Mouse (Mus musculus) T-helper 17 cell (primary cell): ENCODE results near the gene Tnfrsf12a.

ENCODE experiments used
- in situ Hi-C, 2 experiments: fragments of 300-600 bp; cut with MboI, MseI; formaldehyde crosslinking; loops; 1 replicate in 1 of 2; 2 replicates in 1 of 2; pipeline ENCODE4 v1.15.1; 2025; ENCODE audit warnings: high pct_unique_total_duplicates in 2 of 2

Tnfrsf12a gene

DNA sequence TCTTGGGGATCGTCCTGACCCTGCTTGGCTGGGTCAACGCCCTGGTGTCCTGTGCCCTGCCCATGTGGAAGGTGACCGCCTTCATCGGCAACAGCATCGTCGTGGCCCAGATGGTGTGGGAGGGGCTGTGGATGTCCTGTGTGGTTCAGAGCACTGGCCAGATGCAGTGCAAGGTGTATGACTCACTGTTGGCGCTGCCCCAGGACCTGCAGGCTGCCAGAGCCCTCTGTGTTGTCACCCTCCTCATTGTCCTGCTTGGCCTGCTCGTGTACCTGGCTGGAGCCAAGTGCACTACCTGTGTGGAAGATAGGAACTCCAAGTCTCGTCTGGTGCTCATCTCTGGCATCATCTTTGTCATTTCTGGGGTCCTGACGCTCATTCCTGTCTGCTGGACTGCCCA, 3.8 kb upstream of the Tnfrsf12a start:
- in situ Hi-C loops, result no loop called here

DNA sequence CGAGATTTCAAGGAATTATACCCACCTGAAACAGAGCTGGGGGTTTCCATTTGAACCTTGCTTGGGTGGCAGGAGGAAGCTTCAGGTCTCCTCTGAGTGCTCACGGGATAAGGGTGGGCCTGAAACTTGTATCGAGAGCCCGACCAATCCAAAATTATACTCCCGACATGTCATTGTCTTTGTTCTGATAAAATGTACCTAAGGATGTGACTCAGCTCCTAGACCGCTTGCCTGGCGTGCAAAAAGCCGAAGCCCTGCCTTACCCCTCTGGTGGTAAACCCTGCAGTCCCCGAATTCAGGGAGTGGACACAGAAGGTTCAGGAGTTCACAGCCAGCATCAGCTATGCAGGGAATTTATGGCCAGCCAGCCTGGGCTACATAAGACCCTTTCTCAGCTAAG, 3.1 kb upstream of the Tnfrsf12a start:
- in situ Hi-C loops, result no loop called here

DNA sequence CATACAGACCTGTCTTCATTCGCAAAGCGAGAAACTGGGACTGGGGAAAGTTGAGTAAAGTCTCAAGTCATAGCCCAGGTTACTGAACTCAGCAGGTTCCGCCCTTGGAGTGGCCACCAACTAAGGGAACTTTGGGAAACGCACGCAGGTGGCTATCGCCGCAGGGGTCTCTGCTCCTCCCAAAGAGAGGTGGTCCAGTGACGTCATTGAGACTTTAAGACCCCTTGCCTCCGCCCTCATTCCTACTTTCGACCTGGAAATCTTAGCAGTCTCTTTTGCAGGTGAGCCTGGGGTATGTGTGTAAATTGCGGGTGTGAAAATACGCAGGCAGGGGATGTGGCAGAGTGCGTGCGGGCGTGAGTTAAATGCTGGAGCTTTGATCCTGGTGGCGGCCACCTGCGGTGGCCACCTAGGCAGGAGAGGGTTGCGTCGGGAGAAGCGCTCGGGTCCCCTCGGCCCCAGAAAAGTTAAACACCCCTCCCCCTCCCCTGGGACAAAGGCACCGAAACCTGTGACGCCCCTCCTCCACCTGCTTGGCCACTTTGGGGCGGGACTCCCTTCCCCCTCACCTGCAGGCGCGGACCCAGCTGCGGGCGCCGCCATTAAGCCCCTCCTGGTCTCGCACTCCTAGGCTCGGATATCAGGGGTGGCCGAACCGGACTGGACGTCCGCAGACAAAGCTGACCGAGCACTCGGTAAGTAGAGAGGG, 2.0 kb upstream of the Tnfrsf12a start, which contains the start of gene Cldn6:
TSS of gene Cldn6 (plus strand) at position 123 of the 709 bp plus-strand sequence.
- in situ Hi-C loops, result no loop called here

DNA sequence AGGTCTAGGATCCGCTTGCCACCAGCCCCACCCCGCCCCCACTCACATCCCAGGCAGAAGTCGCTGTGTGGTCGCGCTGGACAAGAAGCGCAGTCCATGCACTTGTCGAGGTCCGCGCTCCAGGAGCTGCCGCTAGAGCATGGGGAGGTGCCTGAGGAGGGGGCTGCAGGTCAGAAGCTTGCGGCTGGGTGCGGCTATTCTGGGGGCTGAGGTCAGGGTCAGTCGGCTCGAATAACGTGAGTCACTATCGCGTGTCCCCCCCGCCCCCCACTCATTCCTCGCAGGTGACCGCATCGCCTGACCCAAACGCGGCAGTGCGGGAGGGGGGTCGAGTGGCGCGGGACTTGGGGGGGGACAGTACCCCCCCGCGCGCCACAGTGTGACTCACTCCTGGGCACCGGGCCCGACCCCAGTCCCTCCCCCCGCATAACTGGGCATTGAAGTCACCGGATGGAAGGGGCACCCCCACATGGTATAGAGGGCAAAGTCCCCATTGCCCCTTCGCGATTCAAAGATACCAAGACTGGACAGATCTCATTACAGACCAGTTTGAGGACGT, 716 bp downstream of the Tnfrsf12a start:
- in situ Hi-C loops, result no loop called here

DNA sequence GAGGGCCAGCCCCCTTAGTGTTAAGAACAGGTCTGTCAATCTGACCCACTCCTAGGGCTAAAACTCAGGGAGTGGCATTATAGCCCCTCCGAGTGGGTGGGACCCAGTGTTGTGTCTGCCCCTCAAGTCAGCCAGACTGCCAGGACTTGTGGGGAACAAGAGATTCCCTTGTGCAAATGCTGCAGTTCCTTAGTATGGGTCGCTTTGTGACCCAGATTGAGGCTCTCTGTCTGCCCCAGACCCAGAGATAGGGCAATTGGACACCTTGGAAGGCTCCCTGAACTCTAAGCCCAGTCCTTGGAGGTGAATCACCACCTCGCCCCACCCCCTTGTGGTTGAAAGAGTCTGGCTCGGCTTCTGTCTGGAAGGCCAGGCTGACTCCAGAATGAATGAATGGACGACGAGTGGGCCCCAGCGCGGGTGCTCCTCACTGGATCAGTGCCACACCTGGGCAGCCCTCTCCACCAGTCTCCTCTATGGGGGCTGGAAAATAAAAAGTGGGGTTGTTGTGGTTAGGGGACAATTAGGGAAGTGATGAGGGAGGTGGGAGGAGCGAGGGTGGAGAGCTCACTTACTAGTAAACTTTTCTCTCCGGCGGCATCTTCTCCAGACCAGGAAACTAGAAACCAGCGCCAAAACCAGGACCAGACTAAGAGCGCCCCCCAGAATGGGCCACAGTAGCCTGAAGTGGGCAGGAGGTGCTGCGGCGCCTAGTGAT, 1.5 kb downstream of the Tnfrsf12a start:
- in situ Hi-C loops, result no loop called here

DNA sequence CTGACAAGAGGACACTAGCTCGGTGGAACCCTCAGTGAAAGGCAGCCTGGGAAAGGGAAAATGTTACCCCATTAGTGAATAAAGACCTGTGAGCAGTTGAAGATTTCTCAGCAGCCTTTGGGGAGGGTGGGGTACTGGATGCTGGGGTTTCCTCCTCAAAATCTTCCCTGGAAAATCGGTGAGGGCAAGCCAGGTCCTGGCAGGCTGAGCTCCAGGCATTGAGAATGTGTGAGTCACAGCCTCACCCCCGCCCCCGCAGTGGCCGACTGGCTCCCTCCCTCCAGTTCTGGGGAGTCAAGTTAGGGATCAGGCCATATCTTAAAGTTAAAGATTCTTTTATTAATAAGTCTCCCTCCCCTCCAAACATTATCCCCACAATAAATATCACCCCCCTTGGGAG, 2.1 kb downstream of the Tnfrsf12a start:
- in situ Hi-C loops, result no loop called here

DNA sequence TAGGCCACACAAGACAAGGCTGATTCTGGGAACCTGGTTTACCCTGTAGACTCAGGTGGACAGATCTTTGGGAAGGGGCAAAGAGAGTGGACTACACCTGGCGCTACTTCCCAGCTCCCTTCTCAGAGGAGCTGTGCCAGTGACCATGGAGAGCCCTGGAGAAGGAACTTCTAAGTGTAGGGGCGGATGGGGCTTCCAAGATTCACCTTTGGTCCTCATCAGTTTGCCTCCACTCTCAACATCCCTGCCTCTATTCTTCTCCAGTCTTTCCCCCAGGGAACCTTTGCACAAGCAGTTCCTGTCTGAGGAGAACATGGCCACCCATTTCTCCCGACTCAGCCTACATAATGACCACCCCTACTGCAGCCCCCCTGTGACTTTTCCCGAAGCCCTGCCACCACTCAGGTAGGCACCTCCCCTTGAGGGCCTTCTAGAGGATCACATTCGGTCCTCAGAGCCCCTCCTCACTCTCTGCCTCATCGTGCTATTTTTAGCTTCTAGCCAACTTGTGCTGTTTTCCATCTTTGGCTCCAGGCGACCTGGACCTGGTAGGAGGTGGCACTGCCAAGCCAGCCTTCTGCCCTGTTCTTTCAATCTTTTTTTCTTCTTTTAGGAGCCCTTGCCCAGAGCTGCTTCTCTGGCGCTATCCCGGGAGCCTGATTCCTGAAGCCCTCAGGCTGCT, 2.9 kb downstream of the Tnfrsf12a start:
- in situ Hi-C loops, result no loop called here

DNA sequence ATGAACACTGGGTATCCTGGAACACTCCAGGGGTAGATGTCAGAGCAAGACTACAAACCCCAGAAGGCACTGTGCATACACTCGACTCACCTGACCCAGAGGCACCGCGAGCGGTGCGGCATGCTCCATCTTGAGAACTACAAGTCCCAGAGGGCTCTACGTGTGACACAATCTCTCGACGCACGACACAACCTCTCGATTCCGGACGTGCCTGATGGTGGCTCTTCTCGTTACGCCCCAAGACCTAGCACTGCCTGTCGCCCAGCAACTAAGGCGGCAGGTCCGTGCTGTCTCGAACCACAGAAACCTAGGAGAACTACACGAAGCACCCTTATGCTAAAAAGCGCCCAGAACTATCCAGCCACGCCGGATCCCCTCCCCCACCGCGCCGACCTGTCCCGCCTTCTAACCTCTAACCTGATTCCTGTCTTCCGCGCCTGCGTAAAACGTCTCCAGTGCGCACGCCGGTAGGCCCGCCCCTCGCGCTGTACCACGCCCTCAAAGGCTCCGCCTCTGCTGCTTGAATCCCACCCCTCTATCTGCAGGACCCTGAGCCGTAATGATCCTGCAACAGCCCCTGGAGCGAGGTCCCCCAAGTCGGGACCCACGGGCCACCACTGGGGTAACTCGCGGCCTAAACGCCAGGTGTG, 3.7 kb downstream of the Tnfrsf12a start, which contains the start of the genes Hcfc1r1 and Thoc6:
TSS of gene Hcfc1r1 (plus strand) at position 173 of the 650 bp plus-strand sequence.
TSS of gene Thoc6 (minus strand) at position 459 of the 650 bp plus-strand sequence.
- in situ Hi-C loops, result no loop called here

DNA sequence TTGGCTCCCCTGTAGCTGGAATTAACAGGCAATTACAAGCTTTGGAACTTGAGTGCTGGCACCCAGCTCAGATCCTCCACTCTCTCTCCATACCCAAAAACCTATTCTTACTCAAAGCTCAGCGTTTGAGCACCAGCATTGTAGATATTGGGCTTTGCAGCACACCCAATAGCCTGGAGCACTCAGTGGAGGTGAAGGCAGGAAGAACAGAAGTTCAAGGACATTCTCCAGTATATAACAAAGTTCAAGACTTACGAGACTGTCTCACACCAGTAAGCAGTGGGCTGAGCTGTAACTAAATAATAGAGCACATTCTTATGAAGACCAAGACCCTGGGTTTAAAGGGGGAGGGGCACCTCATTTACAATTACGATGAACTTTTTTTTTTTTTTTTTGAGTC, 4.5 kb downstream of the Tnfrsf12a start:
- in situ Hi-C loops, result no loop called here

DNA sequence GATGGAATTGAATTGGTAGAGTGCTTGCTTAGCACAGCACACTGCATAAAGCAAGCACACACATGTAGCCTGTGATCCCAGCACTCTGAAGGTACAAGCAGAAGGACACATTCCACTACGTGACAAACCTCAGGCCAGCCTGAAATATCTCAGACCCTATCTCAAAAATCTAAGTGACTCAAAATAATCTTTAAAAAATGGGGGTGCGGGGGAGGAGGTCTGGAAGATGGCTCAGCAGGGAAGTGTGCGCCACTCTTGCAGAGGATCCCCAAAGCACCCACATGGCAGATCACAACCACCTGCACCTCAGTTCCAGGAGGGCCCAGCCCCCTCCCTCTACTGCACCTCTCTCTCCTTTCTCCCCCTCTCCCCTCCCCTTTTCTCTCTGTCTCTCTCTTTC, 5.7 kb downstream of the Tnfrsf12a start:
- in situ Hi-C loops, result no loop called here

DNA sequence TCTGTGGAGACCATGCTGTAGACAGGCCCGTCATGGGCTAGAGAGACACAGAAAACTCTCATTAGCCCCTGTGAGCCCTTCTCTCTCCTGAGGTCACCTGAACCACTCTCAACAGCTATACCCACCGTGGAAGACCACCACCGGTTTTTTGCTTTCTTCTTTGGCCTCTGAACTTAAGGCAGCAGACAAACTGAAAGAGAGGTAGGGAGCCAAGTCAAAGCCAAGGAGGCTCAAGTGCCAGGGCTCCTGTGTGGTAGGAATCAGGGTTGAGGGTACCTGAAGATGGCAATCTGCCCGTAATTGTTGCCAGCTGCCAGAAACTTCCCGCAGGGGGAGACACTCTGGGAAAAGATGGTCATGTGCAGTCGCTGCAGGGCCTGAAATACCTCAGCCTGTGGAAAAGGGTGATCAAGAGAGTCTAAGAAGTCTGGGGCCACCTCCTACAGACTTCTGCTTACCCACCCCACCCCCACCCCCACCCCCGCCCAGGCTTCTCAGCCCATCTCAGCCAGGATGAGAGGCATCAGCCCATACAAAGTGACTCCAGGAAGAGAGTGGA, 6.7 kb downstream of the Tnfrsf12a start:
- in situ Hi-C loops, result no loop called here

DNA sequence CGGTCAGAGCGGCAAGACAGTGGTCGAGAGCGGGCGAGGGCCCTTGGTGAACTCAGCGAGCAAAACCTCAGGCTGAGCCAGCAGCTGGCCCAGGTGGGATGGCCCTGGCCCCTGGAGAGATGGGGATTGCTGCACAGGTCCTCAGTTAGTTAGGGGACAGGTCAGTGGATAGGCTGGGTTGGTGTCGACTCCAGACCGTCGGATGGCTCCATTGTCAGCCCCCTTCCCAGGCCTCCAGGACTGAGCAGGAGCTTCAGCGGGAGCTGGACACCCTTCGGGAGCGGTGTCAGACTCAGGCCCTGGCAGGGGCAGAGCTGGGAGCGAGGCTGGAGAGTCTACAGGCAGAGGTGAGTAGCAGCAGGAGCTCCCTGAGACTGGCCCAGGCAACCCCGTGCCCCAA, 11.8 kb downstream of the Tnfrsf12a start:
- in situ Hi-C loops, result loop anchor here (5.0 kb wide), 1 partner anchor 42 kb away; no protein-coding TSS in a partner anchor

DNA sequence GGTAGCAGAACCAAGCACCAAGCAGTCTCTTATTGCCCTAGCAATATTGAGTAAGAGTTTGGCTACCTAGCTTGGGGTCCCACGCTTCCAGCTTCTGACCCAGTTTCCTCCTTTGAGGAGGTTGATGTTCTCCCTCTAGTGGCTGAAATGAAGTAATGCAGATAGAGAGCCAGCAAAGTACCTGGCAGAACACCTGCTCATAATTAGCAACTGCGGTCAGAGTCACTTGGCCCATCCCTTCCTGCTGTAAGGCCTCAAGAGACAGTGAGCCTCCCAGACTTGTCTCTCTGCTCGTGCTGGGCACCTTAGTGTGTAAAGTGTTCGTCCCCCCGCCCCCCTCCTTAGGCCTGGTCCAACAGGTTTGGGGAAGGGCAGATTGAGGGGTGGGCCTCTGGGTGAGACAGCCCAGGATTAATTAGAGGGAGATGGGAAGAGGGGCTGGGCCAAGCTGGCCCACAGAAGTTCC, 12.7 kb downstream of the Tnfrsf12a start:
- in situ Hi-C loops, result loop anchor here (5.0 kb wide), 1 partner anchor 43 kb away; no protein-coding TSS in a partner anchor

DNA sequence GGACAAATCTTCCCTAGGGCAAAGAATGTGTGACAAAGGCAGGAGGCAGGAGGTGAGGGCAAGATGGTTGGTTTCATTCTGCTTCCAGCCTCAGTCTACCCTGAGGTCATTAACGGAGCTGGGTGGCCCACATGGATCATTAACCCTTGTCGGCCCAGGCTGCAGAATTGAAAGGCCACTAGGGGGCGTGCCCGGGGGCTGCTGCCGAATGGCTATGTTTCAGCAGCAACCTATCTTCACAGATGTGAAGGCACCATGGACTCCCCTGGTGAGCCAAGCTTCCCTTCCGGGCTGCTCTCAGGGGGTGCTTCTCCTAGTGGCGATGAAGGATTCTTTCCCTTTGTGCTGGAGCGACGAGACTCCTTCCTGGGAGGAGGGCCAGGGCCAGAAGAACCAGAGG, 15.7 kb downstream of the Tnfrsf12a start:
- in situ Hi-C loops, result no loop called here

DNA sequence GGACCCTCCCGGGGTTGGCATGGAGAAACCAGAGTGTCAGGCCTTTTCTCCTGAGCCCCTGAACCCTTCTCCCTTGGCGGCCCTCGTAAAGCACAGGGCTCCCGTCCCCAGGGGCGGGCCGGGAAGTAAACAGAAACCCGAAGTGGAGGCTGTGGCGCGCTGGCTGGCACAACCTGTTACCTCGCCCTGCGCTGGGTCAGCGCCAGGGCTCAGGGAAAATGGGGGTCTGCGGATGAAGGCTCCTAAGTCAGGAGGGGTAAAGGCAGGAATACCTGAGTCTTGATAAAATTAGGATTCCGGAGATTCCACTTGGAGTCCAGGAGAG, 16.4 kb downstream of the Tnfrsf12a start:
- in situ Hi-C loops, result no loop called here

DNA sequence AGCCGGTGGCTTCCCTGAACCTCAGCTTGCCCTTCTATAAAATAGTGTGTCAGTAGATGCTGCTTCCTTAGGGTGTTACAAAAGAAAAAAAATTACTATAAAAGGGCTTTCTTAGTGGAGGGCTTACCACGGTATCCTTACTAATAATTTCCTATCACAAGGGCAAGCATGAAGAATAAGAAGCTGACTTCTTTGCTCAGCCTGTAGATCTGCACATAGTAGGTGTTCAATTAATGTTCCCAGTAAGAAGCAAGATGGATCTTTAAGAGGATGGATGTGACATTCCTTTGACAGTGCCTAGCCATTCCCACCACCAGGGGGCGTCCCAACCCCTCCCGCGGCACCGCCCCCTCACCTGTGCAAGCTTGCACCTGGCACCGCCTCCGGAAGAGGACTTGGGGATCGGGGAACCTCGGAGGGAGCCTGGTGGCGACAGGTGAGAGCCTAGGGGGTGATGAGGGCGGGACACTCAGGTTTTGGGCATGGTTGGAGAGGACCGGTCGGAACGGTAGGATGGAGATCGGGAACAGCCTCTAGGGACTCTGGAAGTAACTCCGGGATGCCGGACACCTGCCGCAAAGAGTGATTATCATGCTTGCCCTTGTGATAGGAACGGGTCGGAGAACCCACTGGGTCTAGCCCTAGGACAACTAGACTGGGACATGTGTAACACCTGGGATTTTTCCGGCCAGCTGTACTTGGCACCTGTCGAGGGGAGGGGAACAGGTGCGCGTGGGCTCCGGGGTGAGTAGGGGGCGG, 17.0 kb downstream of the Tnfrsf12a start, which contains the start of gene Bicdl2:
TSS of gene Bicdl2 (plus strand) at position 390 of the 759 bp plus-strand sequence.
- in situ Hi-C loops, result no loop called here

DNA sequence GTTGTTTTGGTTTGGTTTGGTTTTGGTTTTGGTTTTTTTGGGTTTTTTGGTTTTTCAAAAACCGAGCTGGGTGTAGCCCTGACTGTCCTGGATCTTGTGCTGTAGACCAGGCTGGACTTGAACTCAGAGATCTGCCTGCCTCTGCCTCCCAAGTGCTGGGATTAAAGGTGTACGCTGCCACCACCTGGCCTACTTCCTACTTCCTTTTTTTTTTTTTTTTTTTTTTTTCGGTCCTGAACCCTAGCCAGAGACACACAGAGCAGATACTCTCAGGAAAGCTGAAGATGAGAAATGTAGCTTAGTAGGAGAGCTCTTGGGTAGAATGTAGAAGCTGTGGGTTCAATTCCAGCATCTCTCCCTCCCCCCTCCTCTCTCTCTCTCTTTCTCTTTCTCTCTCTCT, 18.8 kb downstream of the Tnfrsf12a start:
- in situ Hi-C loops, result no loop called here

DNA sequence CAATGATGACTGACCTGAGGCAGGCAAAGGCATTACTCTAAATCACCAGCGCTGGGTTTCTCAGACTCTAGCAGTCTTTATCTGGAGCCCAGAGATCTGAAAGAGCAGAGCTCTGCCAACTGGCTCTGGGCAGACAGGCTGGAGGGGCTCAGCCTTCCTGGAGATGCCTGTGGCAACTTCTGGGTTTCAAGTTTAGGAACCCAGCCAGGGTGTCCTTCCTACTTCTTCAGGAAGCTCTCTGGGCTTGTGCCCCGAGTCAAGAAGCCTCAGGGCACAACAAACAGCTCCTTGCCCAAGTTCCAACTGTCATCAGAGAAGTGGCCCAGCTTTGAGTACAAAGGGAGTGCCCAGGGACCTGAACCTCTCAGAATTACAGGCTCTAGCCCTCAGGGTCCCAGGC, 22.9 kb downstream of the Tnfrsf12a start:
- in situ Hi-C loops, result no loop called here

DNA sequence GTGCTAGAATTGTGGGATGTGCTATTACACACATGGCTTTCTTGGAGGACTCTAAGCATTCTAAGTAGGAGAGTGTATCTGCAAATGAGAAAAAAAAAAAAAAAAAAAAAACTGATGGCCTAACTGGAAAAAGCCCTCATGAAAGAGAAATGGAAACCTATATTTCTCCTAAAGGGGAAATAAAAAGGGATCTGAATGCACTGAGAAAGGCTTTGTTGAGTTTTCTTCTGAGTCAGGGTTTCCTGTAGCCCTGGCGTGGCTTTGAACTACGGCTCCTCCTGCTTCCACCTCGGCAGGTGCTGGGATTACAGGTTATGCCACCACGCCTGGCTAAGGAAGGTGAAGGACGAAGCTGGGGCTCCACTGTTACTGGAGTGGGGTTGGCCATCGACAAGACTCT, 23.3 kb downstream of the Tnfrsf12a start:
- in situ Hi-C loops, result no loop called here

DNA sequence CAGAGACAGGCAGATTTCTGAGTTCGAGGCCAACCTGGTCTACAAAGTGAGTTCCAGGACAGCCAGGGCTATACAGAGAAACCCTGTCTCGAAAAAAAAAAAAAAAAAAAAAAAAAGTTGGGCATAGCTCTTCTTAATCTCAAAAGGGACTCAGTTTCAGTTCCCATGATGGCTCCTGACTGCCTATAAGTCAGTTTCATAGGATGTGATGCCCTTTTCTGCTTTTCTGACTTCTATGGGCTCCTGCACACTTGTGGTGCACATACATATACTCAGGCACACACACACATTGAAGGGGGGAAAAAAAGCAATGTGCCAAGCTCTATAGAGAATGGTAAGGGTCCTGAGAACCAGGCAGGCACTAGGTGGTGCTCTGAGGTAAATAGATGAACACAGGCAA, 23.9 kb downstream of the Tnfrsf12a start:
- in situ Hi-C loops, result no loop called here
